Comparison of ENCODE assay signal across 8 mouse cellular contexts in the genomic region with DNA sequence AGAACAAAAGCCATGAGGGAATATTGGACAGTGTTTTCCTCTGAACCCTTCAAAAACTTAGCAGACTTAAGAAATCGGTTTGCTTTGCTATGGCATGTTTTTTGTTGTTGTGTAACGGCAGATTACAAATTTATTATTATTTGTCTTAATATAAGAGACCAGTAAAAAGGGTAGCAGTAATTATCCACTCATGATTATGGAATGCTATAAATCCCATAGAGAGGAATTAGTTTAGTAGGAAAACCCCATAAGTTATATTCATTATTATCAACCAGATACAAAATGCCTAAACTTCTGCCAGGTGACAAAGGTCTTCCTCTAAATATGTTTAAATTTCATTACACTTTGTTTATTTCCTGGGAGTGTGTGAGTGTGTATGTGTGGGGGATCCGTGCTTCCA. TPM values are rescaled to one million over a fixed set of nuclear protein-coding genes. Genes with fewer than 3 reads are reported as not detected.
A peak's percentile ranks its signal among the peaks of the same experiment; 100 is the strongest.
DNase-seq lines count a peak whose midpoint lies in the region; ATAC-seq and TF ChIP-seq lines count a peak whose summit lies in the region.
"Had no signal": no experiment of that assay in that cellular context is flagged by ENCODE, and none has a peak within 500 bp of the region (broad histone marks: within the 10 kb centered on the region; RNA-seq: fewer than 3 reads in every experiment).

No protein-coding gene starts in this region.

- WGBS in lung, postnatal 0 days: 26% methylated on average over 3 of the region's 3 CpGs
- 52% methylated on average over 3 of the region's 3 CpGs for WGBS in forebrain, embryonic 10.5 days
- 40% methylated on average over 3 of the region's 3 CpGs for WGBS in limb, embryonic 12.5 days
- 35% methylated on average over 3 of the region's 3 CpGs for WGBS in stomach, embryonic 14.5 days

- H3K4me3 ChIP-seq in lung, postnatal 0 days (ENCODE audit: low read depth, low read length): peak overlapping the region; percentile 94
- H3K4me3 ChIP-seq in forebrain, embryonic 10.5 days: peak overlapping the region; percentile 91
- peak overlapping the region; percentile 90 for H3K4me3 ChIP-seq in limb, embryonic 12.5 days (replicated peaks)
- H3K4me3 ChIP-seq in stomach, embryonic 14.5 days (ENCODE audit: low read depth, low read length): peak overlapping the region; percentile 90

- no peak for TF ChIP-seq CTCF in lung, postnatal 0 days (IDR thresholded peaks at IDR 0.05)

- H3K4me1 ChIP-seq in lung, postnatal 0 days (ENCODE audit: insufficient read depth, low read depth, low read length): peaks cover 5% of the 10 kb centered on the region; the same call in 1 of the 2 replicates
- peaks cover 43% of the 10 kb centered on the region for H3K4me1 ChIP-seq in forebrain, embryonic 10.5 days
- peaks cover 34% of the 10 kb centered on the region for H3K4me1 ChIP-seq in limb, embryonic 12.5 days (replicated peaks)
- H3K4me1 ChIP-seq in stomach, embryonic 14.5 days (ENCODE audit: control insufficient read depth, insufficient read depth, low read length): peaks cover 18% of the 10 kb centered on the region

- ATAC-seq in lung, postnatal 0 days: no peak
- ATAC-seq in limb, embryonic 12.5 days (ENCODE audit: insufficient number of reproducible peaks, insufficient read depth, low FRiP score, low TSS enrichment, low read depth): no peak
- no peak for ATAC-seq in stomach, embryonic 14.5 days (ENCODE audit: insufficient number of reproducible peaks, insufficient read depth, low FRiP score, low read depth)

- no peak for TF ChIP-seq EP300 in lung, postnatal 0 days (IDR thresholded peaks at IDR 0.05)

- peak overlapping the region; percentile 94 for H3K27ac ChIP-seq in lung, postnatal 0 days (ENCODE audit: low read length)
- H3K27ac ChIP-seq in forebrain, embryonic 10.5 days: peak overlapping the region; percentile 98
- peak overlapping the region; percentile 97; the same call in 1 of the 2 replicates for H3K27ac ChIP-seq in limb, embryonic 12.5 days
- no peak overlapping the region; the same call in 1 of the 2 replicates for H3K27ac ChIP-seq in stomach, embryonic 14.5 days (ENCODE audit: low read length)

- H3K9me3 ChIP-seq in lung, postnatal 0 days (ENCODE audit: low read length): no peaks in the 10 kb centered on the region
- H3K9me3 ChIP-seq in forebrain, embryonic 10.5 days: no peaks in the 10 kb centered on the region
- H3K9me3 ChIP-seq in limb, embryonic 12.5 days: no peaks in the 10 kb centered on the region
- no peaks in the 10 kb centered on the region for H3K9me3 ChIP-seq in stomach, embryonic 14.5 days (ENCODE audit: control insufficient read depth, low read depth, low read length)

- no peaks in the 10 kb centered on the region for H3K27me3 ChIP-seq in lung, postnatal 0 days (replicated peaks; ENCODE audit: insufficient read depth, low read length)
- no peaks in the 10 kb centered on the region for H3K27me3 ChIP-seq in forebrain, embryonic 10.5 days (ENCODE audit: poor library complexity, severe bottlenecking)
- H3K27me3 ChIP-seq in limb, embryonic 12.5 days: no peaks in the 10 kb centered on the region
- H3K27me3 ChIP-seq in stomach, embryonic 14.5 days (ENCODE audit: control insufficient read depth, insufficient read depth, low read length): no peaks in the 10 kb centered on the region

- H3K4me2 ChIP-seq in lung, postnatal 0 days (replicated peaks; ENCODE audit: low read depth, low read length): peak overlapping the region; percentile 71
- H3K4me2 ChIP-seq in limb, embryonic 12.5 days: peak overlapping the region; percentile 71
- H3K4me2 ChIP-seq in stomach, embryonic 14.5 days (replicated peaks; ENCODE audit: low read depth, low read length): peak overlapping the region; percentile 72

- no peaks in the 10 kb centered on the region for H3K36me3 ChIP-seq in lung, postnatal 0 days (ENCODE audit: insufficient read depth, low read length)
- peaks cover 18% of the 10 kb centered on the region for H3K36me3 ChIP-seq in forebrain, embryonic 10.5 days (replicated peaks)
- peaks cover 5% of the 10 kb centered on the region; the same call in 1 of the 2 replicates for H3K36me3 ChIP-seq in limb, embryonic 12.5 days
- no peaks in the 10 kb centered on the region; the same call in 1 of the 2 replicates for H3K36me3 ChIP-seq in stomach, embryonic 14.5 days (ENCODE audit: control insufficient read depth, insufficient read depth, low read length)

- DNase-seq in lung, postnatal 0 days (ENCODE audit: low spot score): peak; percentile 7
- DNase-seq in lung, postnatal 14 days: no peak
- no peak for DNase-seq in forebrain, embryonic 10.5 days (ENCODE audit: extremely low spot score, low spot score)
- DNase-seq in layer of hippocampus, adult 18-20 months (ENCODE audit: low spot score in 2 of 2): no peak
- DNase-seq in right cerebral cortex, adult 2 months (ENCODE audit: low spot score in 2 of 2): no peak
- DNase-seq: lung, adult 18-20 months had no signal

- H3K9ac ChIP-seq in lung, postnatal 0 days (replicated peaks; ENCODE audit: low read depth): peak overlapping the region; percentile 93
- H3K9ac ChIP-seq in limb, embryonic 12.5 days (replicated peaks): peak overlapping the region; percentile 94
- H3K9ac ChIP-seq in stomach, embryonic 14.5 days (replicated peaks; ENCODE audit: low read depth, low read length): peak overlapping the region; percentile 92

RNA-seq across cellular contexts. Expression of gene Atl1, which starts 0.7 kb away (rescaled TPM):
- 2.9 and 4.8 TPM in 2 replicates for polyA plus RNA-seq in lung, postnatal 0 days (2015; fragmentation: Nextera tagmentation; extraction: Ambion mirVana)
- 10.0 and 12.7 TPM in 2 replicates for polyA plus RNA-seq in forebrain, embryonic 10.5 days (2016; fragmentation: Nextera tagmentation; extraction: Ambion mirVana)
- polyA plus RNA-seq in limb, embryonic 12.5 days (2016; fragmentation: Nextera tagmentation; extraction: Ambion mirVana): 5.3 and 5.4 TPM in 2 replicates
- 7.3 and 7.5 TPM in 2 replicates for polyA plus RNA-seq in stomach, embryonic 14.5 days (2014; fragmentation: Nextera tagmentation; extraction: Ambion mirVana)
- total RNA-seq in layer of hippocampus, adult 18-20 months (2021): 100 to 1,000 TPM; 192 to 198 TPM

RNA-seq across cellular contexts. Expression of gene Map4k5, which starts 1.3 kb away (rescaled TPM):
- 20.6 and 22.9 TPM in 2 replicates for polyA plus RNA-seq in lung, postnatal 0 days (2015; fragmentation: Nextera tagmentation; extraction: Ambion mirVana)
- polyA plus RNA-seq in forebrain, embryonic 10.5 days (2016; fragmentation: Nextera tagmentation; extraction: Ambion mirVana): 23.5 and 24.6 TPM in 2 replicates
- 48.2 and 51.1 TPM in 2 replicates for polyA plus RNA-seq in limb, embryonic 12.5 days (2016; fragmentation: Nextera tagmentation; extraction: Ambion mirVana)
- polyA plus RNA-seq in stomach, embryonic 14.5 days (2014; fragmentation: Nextera tagmentation; extraction: Ambion mirVana): 37.4 and 41.5 TPM in 2 replicates
- 10 to 100 TPM; 45.8 to 48.9 TPM for total RNA-seq in layer of hippocampus, adult 18-20 months (2021)
